Mouse (Mus musculus) olfactory bulb, adult 2 months (tissue): ENCODE results near the gene Sirt1.

Experiments
- CTCF ChIP-seq: fragments of 200-500 bp; IDR thresholded peaks from 2 replicates; pipeline ENCODE4 v1.5.1; 2012; ENCODE audit warnings: low read depth, mild to moderate bottlenecking, low read length, moderate library complexity; ENCODE audit not compliant: insufficient read depth
- POLR2A ChIP-seq: fragments of 200-500 bp; IDR thresholded peaks from 2 replicates; pipeline ENCODE4 v1.6.1; 2012; ENCODE audit warnings: mild to moderate bottlenecking, low read depth, low read length, moderate library complexity; ENCODE audit not compliant: insufficient read depth

DNA sequence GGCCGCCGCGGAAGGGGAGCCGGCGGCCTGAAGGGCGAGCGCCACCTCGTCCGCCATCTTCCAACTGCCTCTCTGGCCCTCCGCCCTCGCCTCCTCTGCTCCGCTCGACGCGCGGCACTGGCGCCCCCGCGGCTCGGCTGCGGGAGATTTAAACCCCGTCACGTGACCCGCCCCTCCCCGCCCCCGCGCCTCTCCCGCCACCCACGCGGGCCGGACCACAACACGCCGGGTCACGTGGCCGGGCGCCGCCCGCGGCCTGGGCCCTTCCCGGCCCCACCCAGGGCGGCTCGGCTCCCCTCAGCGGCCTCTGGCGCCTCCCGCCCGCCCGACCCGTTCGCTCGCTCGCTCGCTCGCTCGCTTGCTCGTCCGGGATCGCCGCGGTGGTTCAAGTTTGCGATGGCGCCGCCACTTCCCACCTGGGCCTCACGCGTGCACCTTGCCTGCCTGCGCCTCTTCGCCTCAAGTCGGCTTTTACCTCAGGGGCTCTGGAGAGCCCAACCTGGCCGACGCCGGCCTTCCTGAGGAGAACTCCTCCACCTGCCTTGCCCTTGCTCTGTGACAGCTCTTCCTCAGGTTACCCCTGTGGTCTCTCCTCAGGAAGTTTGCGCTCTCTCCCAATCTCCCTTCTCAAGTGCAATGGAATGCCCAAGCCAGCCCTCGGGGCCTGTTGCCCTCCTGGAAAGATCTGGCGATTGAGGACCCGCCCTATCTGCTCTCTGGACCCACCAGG lies 42.4 kb downstream of the Sirt1 start:
- no peak for TF ChIP-seq CTCF
- TF ChIP-seq POLR2A, result peak; percentile 84
